Mouse (Mus musculus) spleen, adult 2 months (tissue): ENCODE data around the gene Slc2a3.

ENCODE experiments used
- CTCF ChIP-seq: fragments of 200-500 bp; IDR thresholded peaks from 2 replicates; pipeline ENCODE4 v1.5.1; 2011; ENCODE audit warnings: mild to moderate bottlenecking, inconsistent platforms; ENCODE audit not compliant: insufficient read depth, insufficient read length, insufficient replicate concordance; ENCODE audit errors: extremely low read depth
- POLR2A ChIP-seq: fragments of 200-500 bp; IDR thresholded peaks from 2 replicates; pipeline ENCODE4 v1.6.1; 2011; ENCODE audit warnings: low read depth, low read length, inconsistent platforms

DNA sequence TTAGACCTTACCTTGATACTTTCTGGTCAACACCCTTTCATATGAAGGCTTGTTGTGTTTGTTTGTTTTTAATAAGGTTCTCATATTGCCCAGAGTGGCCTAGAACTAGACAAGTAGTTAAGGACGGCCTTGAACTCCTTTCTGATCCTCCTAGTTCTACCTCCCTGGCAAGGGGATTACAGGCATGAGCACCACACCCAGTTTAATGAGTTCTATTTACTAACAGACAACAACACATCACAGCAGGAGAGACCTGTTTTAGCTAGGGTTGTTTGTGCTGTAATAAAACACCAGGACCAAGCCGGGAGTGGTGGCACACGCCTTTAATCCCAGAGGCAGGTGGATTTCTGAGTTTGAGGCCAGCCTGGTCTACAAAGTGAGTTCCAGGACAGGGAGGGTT is 39.0 kb downstream of the Slc2a3 start:
- TF ChIP-seq CTCF (no peak), POLR2A (no peak)
